Mouse (Mus musculus) small intestine, adult 2 months (tissue): ENCODE measurements around the gene Ttc33. TPM values are rescaled to one million over a fixed set of nuclear protein-coding genes. Genes with fewer than 3 reads are reported as not detected.
"Not testable (repeated sequence)": the region's sequence is repeated elsewhere in the genome, so short reads cannot be mapped to it uniquely, and the experiment has no call there.

Experiments
- H3K27ac ChIP-seq: fragments of 200-500 bp; 2 replicates; pipeline ENCODE4 v1.5.1; 2012; ENCODE audit warnings: low read depth, low read length, control low read depth, inconsistent platforms; ENCODE audit not compliant: insufficient read depth
- H3K27me3 ChIP-seq: fragments of 200-500 bp; 2 replicates; pipeline ENCODE4 v1.6.1; 2012; ENCODE audit warnings: mild to moderate bottlenecking, moderate library complexity, low read length, inconsistent platforms; ENCODE audit not compliant: control insufficient read depth, insufficient read depth
- H3K36me3 ChIP-seq: fragments of 200-500 bp; 2 replicates; pipeline ENCODE4 v1.6.1; 2012; ENCODE audit warnings: mild to moderate bottlenecking, low read length, control low read depth, inconsistent platforms; ENCODE audit not compliant: control insufficient read depth, insufficient read depth
- H3K4me1 ChIP-seq: fragments of 200-500 bp; 2 replicates; pipeline ENCODE4 v1.6.1; 2012; ENCODE audit warnings: low read length, inconsistent platforms, mixed read lengths; ENCODE audit not compliant: control insufficient read depth, insufficient read depth, insufficient read length
- H3K4me3 ChIP-seq: fragments of 200-500 bp; 2 replicates; pipeline ENCODE4 v1.5.1; 2012; ENCODE audit warnings: low read depth, mild to moderate bottlenecking, control low read depth, inconsistent platforms, low read length, moderate library complexity
- CTCF ChIP-seq: fragments of 200-500 bp; IDR thresholded peaks from 2 replicates; pipeline ENCODE4 v1.5.1; 2012; ENCODE audit warnings: low read depth, mild to moderate bottlenecking, control low read depth, inconsistent platforms, low read length, moderate library complexity, mixed read lengths; ENCODE audit not compliant: insufficient replicate concordance, insufficient read length; ENCODE audit errors: extremely low read depth
- POLR2A ChIP-seq: fragments of 200-500 bp; IDR thresholded peaks from 2 replicates; pipeline ENCODE4 v1.6.1; 2012; ENCODE audit warnings: low read depth, mild to moderate bottlenecking, control low read depth, inconsistent platforms, low read length, moderate library complexity
- WGBS: fragments of 180-500 bp; shearing (Covaris S2); methylation state at CpG from one replicate; pipeline ENCODE4 v1.1.7; 2018; 5-methylcytosine and 5-hydroxymethylcytosine counted together
- polyA plus RNA-seq: library from polyadenylated mRNA; depleted of rRNA; stranded (reverse); fragments of >200 nt; gene quantifications from 2 replicates; pipeline ENCODE4 v1.2.3, GENCODE M21; 2012

Ttc33 gene
- polyA plus RNA-seq, 1 experiment = 1.4 TPM

DNA sequence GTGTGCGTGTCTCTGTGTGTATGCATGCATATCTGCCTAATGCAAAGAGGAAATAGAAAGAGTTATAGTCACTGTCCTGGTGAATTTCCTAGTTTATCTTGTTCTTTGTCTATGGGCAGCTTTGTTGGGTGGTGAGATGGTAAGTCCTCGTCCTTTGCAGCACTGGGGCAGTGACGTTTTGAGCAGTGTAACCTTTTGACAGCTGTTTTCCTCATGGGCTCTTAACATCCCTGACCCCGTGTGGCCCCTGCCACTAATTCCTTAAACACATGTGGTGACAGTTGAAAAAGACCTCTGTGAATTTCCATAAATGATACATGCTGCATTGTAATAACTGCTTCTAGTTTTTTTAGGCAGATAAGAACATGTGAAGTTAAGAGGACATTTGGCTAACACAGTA, 11.4 kb downstream of the Ttc33 start:
- Histone ChIP-seq H3K4me1 (peaks cover 11% of the 10 kb centered on the region; the same call in 1 of the 2 replicates), H3K4me3 (no peak overlapping the region), H3K36me3 (peaks cover 7% of the 10 kb centered on the region), H3K27me3 (no peaks in the 10 kb centered on the region), H3K27ac (peak overlapping the region; percentile 78)
- TF ChIP-seq CTCF = no peak
- no peak for TF ChIP-seq POLR2A
- 37% methylated on average over 4 of the region's 4 CpGs for WGBS

DNA sequence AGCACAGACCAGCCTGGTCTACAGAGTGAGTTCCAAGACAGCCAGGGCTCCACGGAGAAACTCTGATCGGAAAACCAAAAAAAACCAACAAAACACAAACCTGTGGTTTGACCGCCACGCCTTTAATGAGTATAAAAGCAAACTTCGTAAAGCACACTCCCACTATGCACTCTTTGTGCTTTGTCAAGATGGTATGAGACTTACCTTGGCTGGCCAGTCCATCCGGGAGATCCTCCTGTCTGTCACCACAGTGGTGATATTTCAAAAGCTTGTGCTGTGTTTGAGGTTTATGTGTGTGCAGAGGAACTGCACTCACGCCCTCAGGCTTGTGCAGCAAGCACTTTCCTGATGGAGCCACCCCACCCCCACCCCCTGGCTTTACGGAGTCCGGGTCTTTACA, 19.9 kb downstream of the Ttc33 start:
- WGBS = 81% methylated on average over 9 of the region's 9 CpGs
- no peaks in the 10 kb centered on the region for H3K4me1 ChIP-seq
- peaks cover 2% of the 10 kb centered on the region for H3K36me3 ChIP-seq
- H3K27me3 ChIP-seq = no peaks in the 10 kb centered on the region
- H3K27ac ChIP-seq = no peak overlapping the region
- TF ChIP-seq POLR2A = no peak
- TF ChIP-seq CTCF = no peak
- H3K4me3 ChIP-seq = no peak overlapping the region

DNA sequence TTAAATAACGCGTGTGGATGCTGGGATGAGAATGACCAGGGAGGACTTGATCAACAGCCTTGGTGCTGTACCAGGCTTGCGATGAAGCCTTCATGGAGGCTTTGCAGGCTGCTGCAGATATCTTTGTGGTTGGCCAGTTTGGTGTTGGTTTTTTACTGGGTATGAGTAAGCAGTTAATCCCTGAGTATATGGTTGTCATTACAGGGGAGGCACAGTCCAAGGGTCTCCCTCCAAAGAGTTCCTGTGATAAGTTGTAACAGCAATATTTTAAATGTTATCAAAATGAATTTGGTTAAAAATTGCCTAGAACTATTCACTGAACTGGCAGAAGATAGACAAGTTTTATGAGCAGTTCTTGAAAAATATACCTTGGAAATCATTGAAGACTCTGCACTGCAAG, 23.8 kb downstream of the Ttc33 start:
- Histone ChIP-seq H3K27ac (no peak overlapping the region), H3K4me1 (no peaks in the 10 kb centered on the region), H3K36me3 (peaks cover 13% of the 10 kb centered on the region), H3K4me3 (no peak overlapping the region), H3K27me3 (no peaks in the 10 kb centered on the region)
- no peak for TF ChIP-seq POLR2A
- TF ChIP-seq CTCF = no peak
- WGBS = 89% methylated on average over 3 of the region's 3 CpGs

GRCm38 (mm10) chr15:5220491-5220890, 35.2 kb downstream of the Ttc33 start:
- WGBS = 57% methylated on average over 6 of the region's 6 CpGs
- H3K4me3 ChIP-seq = no peak overlapping the region

GRCm38 (mm10) chr15:5230746-5231145, 45.4 kb downstream of the Ttc33 start:
- H3K27ac ChIP-seq, H3K4me3 ChIP-seq, H3K4me1 ChIP-seq, H3K27me3 ChIP-seq: not testable (repeated sequence)
- peaks cover 25% of the 10 kb centered on the region for H3K36me3 ChIP-seq
- WGBS = 79% methylated on average over 10 of the region's 10 CpGs

More at GRCm38 (mm10) chr15:5220491-5220890, 35.2 kb downstream of the Ttc33 start:
- TF ChIP-seq POLR2A (no peak), CTCF (no peak)
- Histone ChIP-seq H3K27ac (no peak overlapping the region), H3K27me3 (no peaks in the 10 kb centered on the region), H3K36me3 (peaks cover 11% of the 10 kb centered on the region), H3K4me1 (peaks cover 3% of the 10 kb centered on the region; the same call in 1 of the 2 replicates)

- Histone ChIP-seq H3K36me3 (peaks cover 33% of the 10 kb centered on the region), H3K4me3 (no peak overlapping the region), H3K27ac (no peak overlapping the region), H3K27me3 (no peaks in the 10 kb centered on the region), H3K4me1 (peaks cover 6% of the 10 kb centered on the region; the same call in 1 of the 2 replicates)
- TF ChIP-seq POLR2A (no peak), CTCF (no peak)
- WGBS = 89% methylated on average over 16 of the region's 16 CpGs
Observed at GRCm38 (mm10) chr15:5234659-5235058, 49.3 kb downstream of the Ttc33 start.

GRCm38 (mm10) chr15:5235527-5235926, 50.2 kb downstream of the Ttc33 start:
- Histone ChIP-seq H3K4me3 (no peak overlapping the region), H3K27ac (no peak overlapping the region), H3K36me3 (peaks cover 32% of the 10 kb centered on the region), H3K4me1 (peaks cover 6% of the 10 kb centered on the region; the same call in 1 of the 2 replicates), H3K27me3 (no peaks in the 10 kb centered on the region)
- 50% methylated on average over 8 of the region's 8 CpGs for WGBS
- no peak for TF ChIP-seq CTCF

GRCm38 (mm10) chr15:5236538-5236937, 51.2 kb downstream of the Ttc33 start:
- 15% methylated on average over 6 of the region's 6 CpGs for WGBS
- Histone ChIP-seq H3K36me3 (peaks cover 32% of the 10 kb centered on the region), H3K4me3 (no peak overlapping the region), H3K4me1 (peaks cover 6% of the 10 kb centered on the region; the same call in 1 of the 2 replicates), H3K27me3 (no peaks in the 10 kb centered on the region), H3K27ac (no peak overlapping the region)
- TF ChIP-seq POLR2A (no peak), CTCF (peak; percentile 98)
